Mouse (Mus musculus) heart, embryonic 14.5 days (tissue): ENCODE results near the gene Proser2. TPM values are rescaled to one million over a fixed set of nuclear protein-coding genes. Genes with fewer than 3 reads are reported as not detected.
"Not testable (repeated sequence)": the region's sequence is repeated elsewhere in the genome, so short reads cannot be mapped to it uniquely, and the experiment has no call there.

Source experiments
- ATAC-seq: fragments of 200-750 bp; cut with Nextera tagmentation; 2 replicates; pipeline ENCODE4 v1.8.0; 2017; ENCODE audit warnings: low read depth, moderate TSS enrichment; ENCODE audit not compliant: insufficient number of reproducible peaks, insufficient read depth, low FRiP score
- H3K27ac ChIP-seq, 2 experiments: fragments of 200-500 bp in 1 of 2; fragments of 300-500 bp in 1 of 2; sonication (generic) in 1 of 2; replicated peaks in 1 of 2; 2 replicates each; pipeline ENCODE4 v1.5.1; 2012 to 2014; ENCODE audit warnings: low read depth in 2 of 2, low read length in 2 of 2, control low read depth in 1 of 2, mild to moderate bottlenecking in 1 of 2, mixed read lengths in 1 of 2; ENCODE audit not compliant: control insufficient read depth in 1 of 2, insufficient read depth in 1 of 2
- H3K27me3 ChIP-seq: fragments of 300-500 bp; sonication (generic); 2 replicates; pipeline ENCODE4 v1.6.1; 2014; ENCODE audit warnings: mild to moderate bottlenecking, low read length, control low read depth; ENCODE audit not compliant: control insufficient read depth, insufficient read depth
- H3K36me3 ChIP-seq: fragments of 300-500 bp; sonication (generic); 2 replicates; pipeline ENCODE4 v1.6.1; 2014; ENCODE audit warnings: mild to moderate bottlenecking, control low read depth, low read length, mixed read lengths; ENCODE audit not compliant: control insufficient read depth, insufficient read depth
- H3K4me1 ChIP-seq, 2 experiments: fragments of 200-500 bp in 1 of 2; fragments of 300-500 bp in 1 of 2; sonication (generic) in 1 of 2; 2 replicates each; pipeline ENCODE4 v1.6.1; 2012 to 2014; ENCODE audit warnings: low read length in 2 of 2, control low read depth in 1 of 2, mixed read lengths in 1 of 2; ENCODE audit not compliant: control insufficient read depth in 2 of 2, insufficient read depth in 2 of 2
- H3K4me2 ChIP-seq: fragments of 300-500 bp; sonication (generic); 2 replicates; pipeline ENCODE4 v1.6.1; 2014; ENCODE audit warnings: mild to moderate bottlenecking, low read length
- H3K4me3 ChIP-seq, 2 experiments: fragments of 200-500 bp in 1 of 2; fragments of 300-500 bp in 1 of 2; sonication (generic) in 1 of 2; 2 replicates each; pipeline ENCODE4 v1.5.1; 2012 to 2014; ENCODE audit warnings: low read length in 2 of 2, mild to moderate bottlenecking in 2 of 2, control low read depth in 1 of 2, low read depth in 1 of 2, moderate library complexity in 1 of 2; ENCODE audit not compliant: control insufficient read depth in 1 of 2, insufficient read depth in 1 of 2
- H3K9ac ChIP-seq: fragments of 300-500 bp; sonication (generic); 2 replicates; pipeline ENCODE4 v1.6.1; 2014; ENCODE audit warnings: mild to moderate bottlenecking, low read length
- H3K9me3 ChIP-seq: fragments of 300-500 bp; sonication (generic); 2 replicates; pipeline ENCODE4 v1.6.1; 2016; ENCODE audit warnings: low read length, control low read depth; ENCODE audit not compliant: control insufficient read depth
- WGBS: fragments of 180-500 bp; shearing (Covaris S2); extraction: QIAGEN DNeasy Blood & Tissue Kit; methylation state at CpG from one replicate; pipeline ENCODE4 v1.1.7; 2014; 5-methylcytosine and 5-hydroxymethylcytosine counted together
- polyA plus RNA-seq: library from polyadenylated mRNA; unstranded; fragments of >200 nt; fragmentation: Nextera tagmentation; extraction: Ambion mirVana; gene quantifications from 2 replicates; pipeline ENCODE4 v1.2.1, GENCODE M21; 2014

The Proser2 gene
- polyA plus RNA-seq, 1 experiment from 2014 or later, result 11.3 TPM

- Histone ChIP-seq H3K4me1 (peaks cover 18 to 36% of the 10 kb centered on the region in 2 experiments), H3K9me3 (no peaks in the 10 kb centered on the region; the same call in 1 of the 2 replicates), H3K27me3 (no peaks in the 10 kb centered on the region), H3K36me3 (0 out of 2 replicates have a peak, but pooled peaks cover 3% of the 10 kb centered on the region), H3K9ac (peak overlapping the region; percentile 78), H3K27ac (peak overlapping the region in 1 of 2 experiments; percentile 96; a peak in 2 of 4 replicates), H3K4me2 (peak overlapping the region; percentile 76), H3K4me3 (peak overlapping the region; percentile 35 to 40)
- 37% methylated on average over 20 of the region's 20 CpGs for WGBS
- ATAC-seq, result no peak; the same call in 1 of the 2 replicates
These were observed 29.3 kb downstream of the Proser2 start for GRCm38 (mm10) chr2:6100755-6101154.

DNA sequence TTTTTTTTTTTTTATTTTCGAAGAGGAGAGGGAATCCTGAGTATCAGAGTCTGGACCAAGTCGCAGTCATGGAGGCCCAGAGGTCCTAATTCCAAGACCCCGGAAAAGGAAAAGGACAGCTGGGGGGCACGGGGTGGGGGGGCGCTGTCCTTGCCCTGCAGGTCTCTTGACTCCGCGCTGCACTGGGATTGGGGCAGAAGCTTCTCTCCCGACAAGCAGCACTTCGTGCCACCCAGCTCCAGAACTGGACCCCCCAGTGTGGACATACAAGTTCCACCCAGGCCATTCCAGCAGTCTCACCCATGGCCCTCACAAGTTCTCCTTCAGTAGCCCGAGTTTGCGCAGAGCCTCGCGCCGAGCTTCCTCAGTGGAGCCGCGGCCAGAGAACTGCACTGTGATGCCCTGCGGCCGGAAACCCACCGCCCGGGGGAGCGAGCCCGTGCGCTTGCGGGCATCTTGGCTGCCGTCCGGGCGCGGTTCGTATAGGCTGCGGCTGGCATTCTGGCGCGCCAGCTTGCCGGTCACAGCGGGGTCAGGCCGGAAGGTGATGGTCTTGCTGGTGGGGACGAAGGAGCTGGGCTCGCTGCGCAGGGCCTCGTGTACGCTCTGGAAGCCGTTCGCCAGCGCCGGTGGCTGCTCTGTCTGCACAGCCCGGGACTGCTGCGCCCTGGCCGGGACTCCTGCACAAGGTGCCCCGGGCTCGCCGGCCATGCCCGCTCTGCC is 29.8 kb downstream of the Proser2 start:
- H3K36me3 ChIP-seq, result 0 out of 2 replicates have a peak, but pooled peaks cover 3% of the 10 kb centered on the region
- H3K4me1 ChIP-seq, result peaks cover 18 to 36% of the 10 kb centered on the region in 2 experiments
- no peaks in the 10 kb centered on the region for H3K27me3 ChIP-seq
- no peaks in the 10 kb centered on the region; the same call in 1 of the 2 replicates for H3K9me3 ChIP-seq
- H3K4me2 ChIP-seq, result peak overlapping the region; percentile 76
- H3K9ac ChIP-seq, result peak overlapping the region; percentile 78
- peak overlapping the region in 1 of 2 experiments; percentile 96; a peak in 2 of 4 replicates for H3K27ac ChIP-seq
- H3K4me3 ChIP-seq, result peak overlapping the region; percentile 35 to 40
- 6% methylated on average over 51 of the region's 51 CpGs for WGBS
- peak; percentile 51 for ATAC-seq

GRCm38 (mm10) chr2:6099443-6099842 is 30.6 kb downstream of the Proser2 start:
- peak overlapping the region; percentile 40 for H3K4me2 ChIP-seq
- peaks cover 18 to 36% of the 10 kb centered on the region in 2 experiments for H3K4me1 ChIP-seq
- peak overlapping the region; percentile 61 for H3K9ac ChIP-seq
- no peak for ATAC-seq
- H3K9me3 ChIP-seq, result no peaks in the 10 kb centered on the region; the same call in 1 of the 2 replicates
- H3K36me3 ChIP-seq, result 0 out of 2 replicates have a peak, but pooled peaks cover 3% of the 10 kb centered on the region
- H3K27me3 ChIP-seq, result no peaks in the 10 kb centered on the region
- peak overlapping the region; percentile 96 to 97 for H3K27ac ChIP-seq
- 44% methylated on average over 9 of the region's 9 CpGs for WGBS
- H3K4me3 ChIP-seq, result no peak overlapping the region

DNA sequence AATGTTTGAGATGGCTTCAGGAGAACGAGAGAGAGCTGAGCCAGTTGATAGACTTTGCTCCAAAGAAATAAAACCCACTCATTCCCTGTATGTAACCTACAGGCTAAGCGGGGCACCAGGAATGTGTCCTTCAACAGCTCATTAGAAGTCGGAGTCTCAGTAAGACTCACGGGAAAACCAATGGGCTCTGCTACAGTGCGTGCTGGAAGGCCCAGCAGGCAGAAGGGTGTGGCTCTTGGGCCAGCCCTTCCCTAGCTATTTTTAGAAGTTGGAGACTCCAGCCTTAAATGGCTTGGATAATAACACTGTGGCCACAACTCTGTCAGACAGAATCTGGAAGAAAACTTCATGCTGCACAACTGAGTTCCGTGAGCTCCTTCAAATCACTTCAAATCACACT is 31.1 kb downstream of the Proser2 start:
- Histone ChIP-seq H3K4me1 (peaks cover 18 to 36% of the 10 kb centered on the region in 2 experiments), H3K27ac (peak overlapping the region; percentile 96 to 97)

GRCm38 (mm10) chr2:6097113-6097716 is 32.8 kb downstream of the Proser2 start:
- peak overlapping the region; percentile 32 to 33; a peak in 2 of 4 replicates for H3K27ac ChIP-seq

More for the DNA sequence above, 31.1 kb downstream of the Proser2 start:
- Histone ChIP-seq H3K9me3 (no peaks in the 10 kb centered on the region), H3K4me2 (peak overlapping the region; percentile 40), H3K9ac (peak overlapping the region; percentile 61), H3K36me3 (0 out of 2 replicates have a peak, but pooled peaks cover 3% of the 10 kb centered on the region), H3K4me3 (no peak overlapping the region), H3K27me3 (no peaks in the 10 kb centered on the region)
- ATAC-seq, result peak; percentile 84
- WGBS, result 8% methylated on average over 6 of the region's 6 CpGs

GRCm38 (mm10) chr2:6089941-6090340 is 40.1 kb downstream of the Proser2 start:
- not testable (repeated sequence) for H3K9me3 ChIP-seq, H3K9ac ChIP-seq
- WGBS, result 75% methylated on average over 16 of the region's 16 CpGs

More at GRCm38 (mm10) chr2:6097113-6097716, 32.8 kb downstream of the Proser2 start:
- Histone ChIP-seq H3K4me2 (no peak overlapping the region), H3K9ac (peak overlapping the region; percentile 43; the same call in 1 of the 2 replicates), H3K36me3 (0 out of 2 replicates have a peak, but pooled peaks cover 3% of the 10 kb centered on the region), H3K4me3 (no peak overlapping the region), H3K27me3 (no peaks in the 10 kb centered on the region), H3K4me1 (peaks cover 18 to 36% of the 10 kb centered on the region in 2 experiments), H3K9me3 (no peaks in the 10 kb centered on the region)
- WGBS, result 50% methylated on average over 7 of the region's 7 CpGs
- no peak for ATAC-seq

DNA sequence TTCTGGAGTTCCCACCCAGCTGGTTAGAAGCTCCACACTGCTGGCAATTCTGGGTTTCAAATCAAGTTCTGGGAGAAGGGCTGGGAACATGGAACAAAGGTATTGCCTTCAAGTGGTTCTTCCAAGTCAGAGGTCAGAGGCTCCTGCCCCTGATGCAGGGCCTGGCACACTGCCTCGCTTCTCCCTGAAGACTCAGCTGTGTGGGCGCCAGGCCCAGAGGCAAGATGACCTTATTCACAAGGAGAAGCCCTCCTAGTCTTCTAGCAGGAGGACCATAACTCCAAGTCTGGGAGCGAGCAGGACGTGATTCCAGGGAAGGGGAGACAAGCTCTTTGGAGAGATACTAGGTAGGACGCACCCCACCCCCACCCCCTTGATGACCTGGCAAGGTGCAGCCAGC is 42.9 kb downstream of the Proser2 start:
- ATAC-seq, result no peak
- H3K4me1 ChIP-seq, result peaks cover 4 to 10% of the 10 kb centered on the region in 2 experiments; a peak in 2 of 4 replicates
- H3K27ac ChIP-seq, result no peak overlapping the region
- no peaks in the 10 kb centered on the region for H3K9me3 ChIP-seq
- no peaks in the 10 kb centered on the region for H3K36me3 ChIP-seq
- H3K27me3 ChIP-seq, result no peaks in the 10 kb centered on the region
- 94% methylated on average over 5 of the region's 5 CpGs for WGBS
- no peak overlapping the region for H3K4me2 ChIP-seq
- H3K9ac ChIP-seq, result no peak overlapping the region
- no peak overlapping the region for H3K4me3 ChIP-seq

More at GRCm38 (mm10) chr2:6089941-6090340, 40.1 kb downstream of the Proser2 start:
- H3K36me3 ChIP-seq, H3K4me1 ChIP-seq, H3K4me3 ChIP-seq, ATAC-seq, H3K4me2 ChIP-seq, H3K27me3 ChIP-seq, H3K27ac ChIP-seq: not testable (repeated sequence)
